Mouse (Mus musculus): ENCODE measurements around the gene Ermn.

The Ermn gene

GRCm38 (mm10) chr2:58052821-58053581, at the start of gene Ermn:
Ermn (minus strand) TSS chr2:58052864.
- peak; percentile 37 to 39 for DNase-seq (ENCODE audit: low spot score in 2 of 2)

- no peak for DNase-seq (ENCODE audit: low spot score in 2 of 2)
These were observed 42.2 kb upstream of the Ermn start for GRCm38 (mm10) chr2:58094818-58095217.

GRCm38 (mm10) chr2:58086420-58086819, 33.8 kb upstream of the Ermn start:
- no peak for DNase-seq (ENCODE audit: low spot score in 2 of 2)

GRCm38 (mm10) chr2:58079849-58080248, 27.2 kb upstream of the Ermn start:
- no peak for DNase-seq (ENCODE audit: low spot score in 2 of 2)

- peak in 1 of 2 experiments; percentile 80 for DNase-seq (ENCODE audit: low spot score in 2 of 2)
These were observed 2.7 kb upstream of the Ermn start for GRCm38 (mm10) chr2:58055383-58055782.

- DNase-seq (ENCODE audit: low spot score in 2 of 2), result peak; percentile 14 to 30
These were observed 10.8 kb downstream of the Ermn start for GRCm38 (mm10) chr2:58041867-58042266.

GRCm38 (mm10) chr2:58036926-58037325, 15.7 kb downstream of the Ermn start:
- DNase-seq (ENCODE audit: low spot score in 2 of 2), result no peak

- no peak for DNase-seq (ENCODE audit: low spot score in 2 of 2)
These were observed 17.0 kb downstream of the Ermn start for GRCm38 (mm10) chr2:58035635-58036034.

GRCm38 (mm10) chr2:58031431-58031830, 21.2 kb downstream of the Ermn start:
- DNase-seq (ENCODE audit: low spot score in 2 of 2), result no peak

- no peak for DNase-seq (ENCODE audit: low spot score in 2 of 2)
These were observed 23.3 kb downstream of the Ermn start for GRCm38 (mm10) chr2:58029404-58029803.

GRCm38 (mm10) chr2:58026740-58027139, 25.9 kb downstream of the Ermn start:
- DNase-seq (ENCODE audit: low spot score in 2 of 2), result no peak

GRCm38 (mm10) chr2:58023556-58023955, 29.1 kb downstream of the Ermn start:
- DNase-seq (ENCODE audit: low spot score in 2 of 2), result no peak

- no peak for DNase-seq (ENCODE audit: low spot score in 2 of 2)
These were observed 45.6 kb downstream of the Ermn start for GRCm38 (mm10) chr2:58007081-58007480.

GRCm38 (mm10) chr2:58001497-58001896, 51.2 kb downstream of the Ermn start:
- no peak for DNase-seq (ENCODE audit: low spot score in 2 of 2)

- DNase-seq (ENCODE audit: low spot score in 2 of 2), result no peak
These were observed 54.8 kb downstream of the Ermn start, which contains the start of gene Galnt5 for GRCm38 (mm10) chr2:57997752-57998430. Galnt5 (plus strand) TSS chr2:57997884.
